Mouse (Mus musculus): Measurements from ENCODE around the gene Glod4.

Glod4 gene

GRCm38 (mm10) chr11:76206793-76207192, 36.7 kb downstream of the Glod4 start:
- no peak for DNase-seq (ENCODE audit: low spot score in 2 of 2)

- DNase-seq (ENCODE audit: low spot score in 2 of 2) = peak; percentile 89 to 90
Measured at GRCm38 (mm10) chr11:76201761-76202674, 41.5 kb downstream of the Glod4 start.

GRCm38 (mm10) chr11:76196977-76197469, 46.5 kb downstream of the Glod4 start:
- no peak for DNase-seq (ENCODE audit: low spot score in 2 of 2)

DNA sequence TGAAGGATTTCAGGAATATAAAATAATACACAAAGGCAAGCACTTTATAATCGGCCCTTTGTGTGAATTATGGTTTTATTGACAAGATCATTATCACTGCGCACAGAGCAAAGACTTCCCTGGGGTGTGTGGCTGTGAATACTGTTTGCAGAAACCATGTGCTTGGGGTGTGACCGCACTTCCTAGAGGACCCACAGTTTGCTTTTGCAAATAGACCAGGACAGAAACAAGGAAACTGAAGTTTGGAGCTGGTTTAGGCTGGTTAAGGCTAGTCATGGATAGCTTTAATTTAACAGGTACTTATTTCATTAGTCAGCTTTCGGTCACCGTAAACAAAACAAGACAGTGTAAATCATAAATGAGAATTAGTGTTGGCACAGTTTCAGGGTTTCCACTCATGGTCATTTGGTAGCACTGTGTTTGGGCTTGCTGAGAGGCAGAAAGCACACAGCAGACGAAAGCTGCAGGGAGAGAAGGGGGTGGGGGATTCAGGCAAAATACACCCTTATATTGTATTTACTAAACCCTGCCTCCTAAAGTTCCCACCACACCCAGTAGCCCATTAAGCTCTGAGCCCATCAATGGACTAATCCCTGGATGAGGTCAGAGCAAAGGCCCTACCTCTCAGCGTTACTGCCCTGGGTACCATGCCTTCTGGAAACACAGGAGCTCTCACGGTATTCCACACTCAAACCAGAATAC, 47.1 kb downstream of the Glod4 start:
- no peak for DNase-seq (ENCODE audit: low spot score in 2 of 2)

DNA sequence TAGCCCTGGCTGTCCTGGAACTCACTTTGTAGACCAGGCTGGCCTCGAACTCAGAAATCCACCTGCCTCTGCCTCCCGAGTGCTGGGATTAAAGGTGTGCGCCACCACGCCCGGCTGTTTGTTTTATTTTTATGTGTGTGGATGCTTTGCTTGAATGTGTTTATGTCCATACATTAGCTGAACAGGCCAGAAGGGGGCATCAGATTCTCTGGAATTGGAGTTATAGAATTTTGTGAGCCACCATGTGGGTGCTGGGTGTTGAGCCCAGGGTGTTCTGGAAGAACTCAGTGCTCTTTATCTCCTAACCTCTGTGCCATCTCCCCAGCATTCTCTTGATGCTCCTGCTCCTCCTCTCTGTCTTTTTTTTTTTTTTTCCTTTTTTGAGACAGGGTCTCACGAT, 56.6 kb downstream of the Glod4 start:
- DNase-seq (ENCODE audit: low spot score in 2 of 2) = no peak

DNA sequence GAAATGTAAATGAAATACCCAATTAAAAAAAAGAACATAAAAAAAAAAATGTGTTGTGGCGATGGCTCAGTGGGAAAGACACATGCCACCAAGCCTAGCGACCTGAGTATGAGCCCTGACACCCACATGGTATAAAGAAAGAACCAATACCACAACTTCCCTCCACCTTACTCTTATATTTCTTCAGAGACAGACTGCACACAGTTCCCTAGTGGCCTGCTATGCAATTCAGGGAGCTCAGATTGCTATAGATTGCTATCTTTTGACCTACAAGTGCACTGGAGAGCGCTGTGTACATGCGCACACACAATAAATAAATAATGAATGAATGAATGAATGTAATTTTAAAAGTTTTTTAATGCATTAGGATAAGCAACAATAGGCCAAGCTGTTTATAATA, 59.8 kb downstream of the Glod4 start:
- no peak for DNase-seq (ENCODE audit: low spot score in 2 of 2)

DNA sequence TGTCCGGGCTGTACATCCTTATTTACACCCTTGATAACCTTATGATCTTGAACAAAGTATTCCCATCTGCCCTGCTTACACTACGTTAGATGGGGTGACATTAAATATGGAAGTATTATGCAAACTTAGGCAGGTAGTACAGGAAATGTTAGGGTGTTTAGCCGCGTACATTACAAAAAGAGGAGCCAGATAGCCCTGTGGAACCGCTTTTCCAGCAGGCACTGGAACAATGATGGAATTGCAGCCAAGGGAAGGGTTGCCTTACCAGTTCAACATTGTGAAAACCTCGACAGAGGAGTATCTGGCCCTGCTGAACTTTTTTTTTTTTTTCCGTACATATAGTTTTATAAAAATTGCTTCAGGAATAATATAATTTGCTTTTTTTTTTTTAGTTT, 63.4 kb downstream of the Glod4 start:
- DNase-seq (ENCODE audit: low spot score in 2 of 2) = no peak

- DNase-seq (ENCODE audit: low spot score in 2 of 2) = peak; percentile 90 to 92
Measured at GRCm38 (mm10) chr11:76179495-76180145, 63.9 kb downstream of the Glod4 start, which contains the start of the genes Vps53 and Fam57a. Gene Vps53 (minus strand): TSS chr11:76179647. Gene Fam57a (plus strand): TSS chr11:76179671.

DNA sequence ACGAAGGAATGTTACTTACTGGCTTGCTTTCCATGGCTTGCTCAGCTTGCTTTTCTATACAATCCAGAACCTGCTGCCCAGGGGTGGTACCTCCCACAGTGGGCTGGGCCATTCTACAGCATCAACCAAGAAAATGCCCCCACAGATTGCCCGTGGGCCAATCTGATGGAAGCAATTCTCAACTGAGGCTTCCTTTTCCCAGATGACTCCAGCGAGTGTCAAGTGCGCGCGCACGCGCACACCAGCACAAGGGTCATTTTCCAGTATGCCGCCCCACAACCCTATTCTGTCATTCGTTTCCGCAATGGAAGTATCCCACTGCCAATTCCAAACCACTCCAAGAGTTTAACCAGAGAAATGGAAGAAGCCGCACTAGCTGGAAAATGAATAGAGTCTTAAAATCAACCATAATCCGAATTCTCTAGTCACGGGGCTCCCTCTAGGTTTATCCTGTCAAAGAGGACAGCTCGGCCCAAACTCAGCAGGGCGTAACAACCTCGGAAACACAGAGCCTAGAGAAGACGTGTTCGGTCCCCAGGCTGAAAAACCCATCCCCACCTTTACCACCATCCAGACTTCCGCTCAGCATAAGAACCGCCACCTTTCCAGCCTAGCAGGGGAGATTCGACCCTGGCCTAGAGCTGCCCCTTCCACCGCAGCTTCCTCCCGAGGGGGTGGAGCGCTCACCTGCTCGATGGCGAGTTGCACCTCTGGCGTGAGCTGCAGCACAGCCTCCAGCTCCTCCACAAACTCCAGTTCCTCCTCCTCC, 64.6 kb downstream of the Glod4 start:
- peak; percentile 67 to 71 for DNase-seq (ENCODE audit: low spot score in 2 of 2)

GRCm38 (mm10) chr11:76170207-76170606, 73.3 kb downstream of the Glod4 start:
- no peak for DNase-seq (ENCODE audit: low spot score in 2 of 2)

- peak; percentile 38 to 44 for DNase-seq (ENCODE audit: low spot score in 2 of 2)
Measured at GRCm38 (mm10) chr11:76168976-76169375, 74.5 kb downstream of the Glod4 start.

- DNase-seq (ENCODE audit: low spot score in 2 of 2) = peak; percentile 75 to 80
Measured at GRCm38 (mm10) chr11:76167079-76167765, 76.3 kb downstream of the Glod4 start.

DNA sequence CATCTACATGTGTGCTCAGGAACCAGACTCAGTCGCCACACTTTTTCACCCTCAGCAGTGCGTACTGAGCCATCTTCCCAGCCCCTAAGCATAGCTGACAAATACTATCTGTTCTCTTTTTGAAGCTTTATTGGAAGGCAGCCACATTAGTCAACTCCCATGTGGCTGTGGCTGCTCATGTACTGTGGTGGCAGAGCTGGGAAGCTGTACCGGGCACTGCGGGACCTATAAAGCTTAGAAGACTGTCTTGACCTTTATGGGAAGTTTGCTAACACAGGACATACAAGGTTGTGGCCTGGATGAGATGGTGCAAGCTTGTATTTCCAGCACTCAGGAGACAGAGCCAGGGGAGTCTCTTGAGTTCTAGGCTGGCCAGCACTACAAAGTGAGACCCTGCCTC, 76.9 kb downstream of the Glod4 start:
- no peak for DNase-seq (ENCODE audit: low spot score in 2 of 2)

GRCm38 (mm10) chr11:76160251-76160650, 83.3 kb downstream of the Glod4 start:
- DNase-seq (ENCODE audit: low spot score in 2 of 2) = no peak

DNA sequence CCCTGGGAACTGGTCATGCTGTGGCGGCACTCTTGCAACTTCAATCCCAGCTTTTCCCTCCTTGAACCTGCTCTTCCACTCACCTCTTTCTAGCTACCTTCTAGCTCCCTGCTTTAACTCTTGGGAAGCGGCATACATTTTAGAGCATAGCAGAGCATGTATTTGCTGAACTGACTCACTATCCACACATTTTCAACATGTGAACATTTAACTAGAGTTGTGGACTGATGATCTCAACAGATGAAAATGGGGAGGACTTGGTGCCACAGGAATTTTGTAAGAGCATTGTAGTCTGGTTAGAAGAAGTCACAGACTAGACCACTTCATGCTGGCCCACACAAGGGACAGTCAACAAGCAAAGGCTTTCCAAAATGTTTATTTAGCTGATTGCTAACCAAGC, 85.2 kb downstream of the Glod4 start:
- no peak for DNase-seq (ENCODE audit: low spot score in 2 of 2)

- no peak for DNase-seq (ENCODE audit: low spot score in 2 of 2)
Measured at GRCm38 (mm10) chr11:76154861-76155260, 88.7 kb downstream of the Glod4 start.

GRCm38 (mm10) chr11:76154200-76154599, 89.3 kb downstream of the Glod4 start:
- no peak for DNase-seq (ENCODE audit: low spot score in 2 of 2)

DNA sequence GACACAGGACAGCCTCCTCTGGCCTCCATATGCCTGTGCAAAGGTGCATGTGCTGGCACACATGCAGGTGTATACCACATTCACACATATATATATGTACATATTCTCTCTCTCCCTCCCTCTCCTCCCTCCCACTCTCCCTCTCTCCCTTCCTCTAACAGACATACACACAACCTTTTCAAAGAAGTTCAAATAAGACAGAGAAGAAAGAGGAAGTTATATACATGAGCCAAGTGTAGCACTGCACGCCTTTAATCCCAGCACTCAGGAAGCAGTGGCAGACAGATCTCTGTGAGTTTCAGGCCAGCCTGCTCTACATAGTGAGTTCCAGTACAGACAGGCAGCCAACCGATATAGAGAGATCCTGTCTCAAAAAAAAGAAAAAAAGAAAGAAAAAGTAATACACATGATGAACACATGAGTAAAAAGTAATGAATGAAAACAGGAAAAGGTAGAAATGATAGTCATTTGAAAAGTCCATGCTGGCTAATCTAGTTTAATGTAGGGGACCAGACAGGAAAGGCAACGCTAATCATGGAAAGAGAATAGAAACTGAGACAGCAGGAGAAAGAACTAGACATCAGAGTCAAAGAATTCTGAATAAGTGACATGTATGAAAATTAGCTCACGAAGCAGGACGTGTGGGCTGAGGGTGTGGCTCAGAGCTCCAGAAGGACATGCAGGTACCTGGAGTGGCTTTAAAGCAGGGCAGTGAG, 90.1 kb downstream of the Glod4 start:
- DNase-seq (ENCODE audit: low spot score in 2 of 2) = no peak

DNA sequence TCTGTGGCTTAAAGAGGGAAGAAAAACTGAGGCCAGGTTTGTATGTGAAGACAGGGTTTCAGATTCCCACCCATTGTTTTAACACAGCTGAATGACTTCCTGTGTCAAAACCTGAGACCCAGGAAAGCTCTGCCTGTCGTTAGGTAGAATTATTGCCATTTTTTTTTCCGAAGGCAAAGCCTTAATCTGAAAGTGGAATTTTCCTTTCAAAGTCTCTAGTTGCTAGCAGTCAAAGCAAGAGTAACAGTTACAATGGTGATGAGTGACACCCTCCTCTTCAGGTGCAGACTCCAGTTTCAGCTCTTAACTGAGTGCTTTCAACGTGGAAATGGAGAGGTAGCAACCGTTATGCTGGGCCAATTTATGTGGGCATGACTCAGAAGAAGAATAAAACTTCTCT, 92.5 kb downstream of the Glod4 start:
- no peak for DNase-seq (ENCODE audit: low spot score in 2 of 2)

All from right cerebral cortex, postnatal 10 days (tissue).